Mouse (Mus musculus) intestine, postnatal 0 days (tissue): ENCODE measurements around the gene Zrsr1. TPM values are rescaled to one million over a fixed set of nuclear protein-coding genes. Genes with fewer than 3 reads are reported as not detected.

ENCODE experiments used
- ATAC-seq: fragments of 200-750 bp; cut with Nextera tagmentation; 2 replicates; pipeline ENCODE4 v1.8.0; 2017; ENCODE audit warnings: mild to moderate bottlenecking, moderate TSS enrichment, moderate library complexity
- H3K27ac ChIP-seq: fragments of 300-500 bp; sonication (generic); 2 replicates; pipeline ENCODE4 v1.5.1; 2014; ENCODE audit warnings: mild to moderate bottlenecking, low read depth, low read length, moderate library complexity
- H3K27me3 ChIP-seq: fragments of 300-500 bp; sonication (generic); replicated peaks from 2 replicates; pipeline ENCODE4 v1.6.1; 2014; ENCODE audit warnings: low read length, mixed read lengths; ENCODE audit not compliant: control insufficient read depth, insufficient read depth
- H3K36me3 ChIP-seq: fragments of 300-500 bp; sonication (generic); 2 replicates; pipeline ENCODE4 v1.6.1; 2014; ENCODE audit warnings: mild to moderate bottlenecking, moderate library complexity; ENCODE audit not compliant: control insufficient read depth, insufficient read depth
- H3K4me1 ChIP-seq: fragments of 300-500 bp; sonication (generic); replicated peaks from 2 replicates; pipeline ENCODE4 v1.6.1; 2014; ENCODE audit warnings: antibody characterized with exemption, low read length, mixed read lengths; ENCODE audit not compliant: control insufficient read depth, insufficient read depth
- H3K4me2 ChIP-seq: fragments of 300-500 bp; sonication (generic); replicated peaks from 2 replicates; pipeline ENCODE4 v1.6.1; 2014; ENCODE audit warnings: low read depth, mild to moderate bottlenecking, moderate library complexity
- H3K4me3 ChIP-seq: fragments of 300-500 bp; sonication (generic); 2 replicates; pipeline ENCODE4 v1.5.1; 2014; ENCODE audit warnings: low read depth, low read length
- H3K9ac ChIP-seq: fragments of 300-500 bp; sonication (generic); 2 replicates; pipeline ENCODE4 v1.6.1; 2014; ENCODE audit warnings: mild to moderate bottlenecking, low read depth, low read length
- H3K9me3 ChIP-seq: fragments of 300-500 bp; sonication (generic); 2 replicates; pipeline ENCODE4 v1.6.1; 2016; ENCODE audit warnings: mixed run types; ENCODE audit not compliant: control insufficient read depth
- CTCF ChIP-seq: sonication (generic); IDR thresholded peaks from 2 replicates; pipeline ENCODE4 v1.5.1; 2016; ENCODE audit warnings: low read depth, mild to moderate bottlenecking, control low read depth, antibody characterized with exemption, moderate library complexity
- WGBS: fragments of 180-500 bp; shearing (Covaris S2); extraction: QIAGEN DNeasy Blood & Tissue Kit; methylation state at CpG from one replicate; pipeline ENCODE4 v1.1.7; 2014; 5-methylcytosine and 5-hydroxymethylcytosine counted together
- polyA plus RNA-seq: library from polyadenylated mRNA; unstranded; fragments of >200 nt; fragmentation: Nextera tagmentation; extraction: Ambion mirVana; gene quantifications from 2 replicates; pipeline ENCODE4 v1.2.1, GENCODE M21; 2015

Zrsr1 gene
- polyA plus RNA-seq, 1 experiment from 2014 or later: 2.3 TPM

- Histone ChIP-seq H3K4me3 (no peak overlapping the region), H3K9me3 (no peaks in the 10 kb centered on the region), H3K9ac (no peak overlapping the region), H3K27ac (no peak overlapping the region), H3K27me3 (no peaks in the 10 kb centered on the region), H3K36me3 (no peaks in the 10 kb centered on the region), H3K4me1 (no peaks in the 10 kb centered on the region), H3K4me2 (no peak overlapping the region)
- TF ChIP-seq CTCF: no peak
- WGBS: 85% methylated on average over 2 of the region's 2 CpGs
- no peak for ATAC-seq
Measured at GRCm38 (mm10) chr11:23023155-23023554, 51.4 kb downstream of the Zrsr1 start.

DNA sequence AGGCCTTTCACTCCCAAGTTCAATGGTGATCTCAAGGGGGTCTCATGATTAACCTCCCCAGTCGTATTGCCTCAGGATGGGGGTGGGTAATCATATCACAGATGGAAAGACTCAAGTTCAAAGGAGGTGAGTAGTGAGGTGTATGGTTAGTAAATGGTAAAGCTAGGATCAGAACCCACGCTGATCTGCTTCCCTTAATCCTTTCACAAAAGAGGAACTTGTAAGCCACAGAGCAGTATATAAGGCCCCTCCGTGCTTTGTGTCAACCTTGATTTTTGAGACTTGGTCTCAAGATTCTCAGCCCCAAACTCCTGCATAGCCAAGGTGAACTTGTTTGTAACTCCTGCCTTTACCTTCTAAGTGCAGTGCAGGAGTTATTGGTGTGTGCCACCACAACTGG lies 52.4 kb downstream of the Zrsr1 start:
- ATAC-seq: no peak
- no peaks in the 10 kb centered on the region for H3K9me3 ChIP-seq
- no peak overlapping the region for H3K9ac ChIP-seq
- H3K4me2 ChIP-seq: no peak overlapping the region
- H3K36me3 ChIP-seq: no peaks in the 10 kb centered on the region
- no peak overlapping the region for H3K4me3 ChIP-seq
- WGBS: 89% methylated on average over 3 of the region's 3 CpGs
- no peaks in the 10 kb centered on the region for H3K27me3 ChIP-seq
- no peak overlapping the region for H3K27ac ChIP-seq
- no peaks in the 10 kb centered on the region for H3K4me1 ChIP-seq
- TF ChIP-seq CTCF: no peak

Other genes with a start within 250 kb of the Zrsr1 start
- gene B3gnt2, start 111.0 kb upstream of the Zrsr1 start, polyA plus RNA-seq: 13.8 and 15.1 TPM in 2 replicates
- gene Gm28048, start 10.1 kb downstream of the Zrsr1 start, polyA plus RNA-seq: 15.8 and 20.3 TPM in 2 replicates
- gene Commd1, start 10.4 kb downstream of the Zrsr1 start, polyA plus RNA-seq: 286 and 294 TPM in 2 replicates
- 95.3 and 101 TPM in 2 replicates for gene Cct4, start 18.5 kb downstream of the Zrsr1 start, polyA plus RNA-seq
- 1.9 and 2.8 TPM in 2 replicates for gene Fam161a, start 35.5 kb downstream of the Zrsr1 start, polyA plus RNA-seq